ENCODE assay signal across 8 mouse cellular contexts in genomic region chr2:118763469-118763868, GRCm38 (mm10). TPM values are rescaled to one million over a fixed set of nuclear protein-coding genes. Genes with fewer than 3 reads are reported as not detected.
DNase-seq lines count a peak whose midpoint lies in the region; ATAC-seq and TF ChIP-seq lines count a peak whose summit lies in the region.

No protein-coding gene starts in this region.

- no peak overlapping the region for H3K4me2 ChIP-seq in forebrain, postnatal 0 days (ENCODE audit: low read depth)
- H3K4me2 ChIP-seq in kidney, embryonic 15.5 days, result no peak overlapping the region

- H3K36me3 ChIP-seq in forebrain, postnatal 0 days (ENCODE audit: insufficient read depth), result no peaks in the 10 kb centered on the region
- H3K36me3 ChIP-seq in kidney, embryonic 15.5 days, result no peaks in the 10 kb centered on the region

- no peaks in the 10 kb centered on the region for H3K9me3 ChIP-seq in forebrain, postnatal 0 days (ENCODE audit: low read length)
- no peaks in the 10 kb centered on the region for H3K9me3 ChIP-seq in kidney, embryonic 15.5 days (replicated peaks)

- 54% methylated on average over 7 of the region's 7 CpGs for WGBS in forebrain, postnatal 0 days
- WGBS in kidney, embryonic 15.5 days, result 68% methylated on average over 7 of the region's 7 CpGs

- TF ChIP-seq CTCF in forebrain, postnatal 0 days (IDR thresholded peaks at IDR 0.05; ENCODE audit: low read depth), result no peak

- peaks cover 22% of the 10 kb centered on the region for H3K4me1 ChIP-seq in forebrain, postnatal 0 days (ENCODE audit: insufficient read depth)
- peaks cover 38% of the 10 kb centered on the region for H3K4me1 ChIP-seq in kidney, embryonic 15.5 days

- peak; percentile 47 for DNase-seq in adrenal gland, postnatal 14 days
- DNase-seq in adrenal gland, postnatal 25 days, result no peak
- peak; percentile 85 for DNase-seq in 3134 (ENCODE audit: extremely low read depth, insufficient read length, low spot score)
- DNase-seq in forebrain, postnatal 0 days, result no peak
- peak; percentile 83 for DNase-seq in lung, postnatal 25 days (ENCODE audit: low spot score)
- DNase-seq in thymus, adult 18-20 months, result no peak
- DNase-seq in cerebellum, adult 11 months, result no peak

- no peaks in the 10 kb centered on the region for H3K27me3 ChIP-seq in forebrain, postnatal 0 days (ENCODE audit: insufficient read depth, low read length)
- peaks cover 30% of the 10 kb centered on the region for H3K27me3 ChIP-seq in kidney, embryonic 15.5 days

- 0 out of 2 replicates have a peak overlapping the region, but pooled peaks have one; percentile 83 for H3K27ac ChIP-seq in forebrain, postnatal 0 days (ENCODE audit: low read depth, low read length)
- H3K27ac ChIP-seq in kidney, embryonic 15.5 days, result peak overlapping the region; percentile 90; the same call in 1 of the 2 replicates

- no peak overlapping the region for H3K9ac ChIP-seq in forebrain, postnatal 0 days
- H3K9ac ChIP-seq in kidney, embryonic 15.5 days, result no peak overlapping the region

- no peak overlapping the region for H3K4me3 ChIP-seq in forebrain, postnatal 0 days (ENCODE audit: low read depth, low read length)
- H3K4me3 ChIP-seq in kidney, embryonic 15.5 days (replicated peaks), result no peak overlapping the region

- no peak for ATAC-seq in forebrain, postnatal 0 days
- ATAC-seq in kidney, embryonic 15.5 days (replicated peaks; ENCODE audit: low FRiP score), result no peak

RNA-seq across cellular contexts. Expression of gene Ccdc9b, which starts 1.0 kb away (rescaled TPM):
- 4.2 and 4.8 TPM in 2 replicates for total RNA-seq in adrenal gland, postnatal 14 days (2021)
- total RNA-seq in adrenal gland, postnatal 25 days (2021), result 6.1 and 8.1 TPM in 2 replicates
- total RNA-seq in forebrain, postnatal 0 days (2014; rRNA removed), result 1.8 and 2.4 TPM in 2 replicates
- polyA plus RNA-seq in forebrain, postnatal 0 days (2015; fragmentation: Nextera tagmentation; extraction: Ambion mirVana), result 0.33 and 0.53 TPM in 2 replicates
- 1.0 and 1.2 TPM in 2 replicates for polyA plus RNA-seq in kidney, embryonic 15.5 days (2015; fragmentation: Nextera tagmentation; extraction: Ambion mirVana)

RNA-seq across cellular contexts. Expression of gene Phgr1, which starts 9.1 kb away (rescaled TPM):
- not detected in 2 replicates for total RNA-seq in adrenal gland, postnatal 14 days (2021)
- total RNA-seq in adrenal gland, postnatal 25 days (2021), result not detected in 2 replicates
- not detected in 2 replicates for total RNA-seq in forebrain, postnatal 0 days (2014; rRNA removed)
- not detected in 2 replicates for polyA plus RNA-seq in forebrain, postnatal 0 days (2015; fragmentation: Nextera tagmentation; extraction: Ambion mirVana)
- 1.1 TPM in 1 of 2 replicates, not detected in the other for polyA plus RNA-seq in kidney, embryonic 15.5 days (2015; fragmentation: Nextera tagmentation; extraction: Ambion mirVana)

RNA-seq across cellular contexts. Expression of gene Disp2, which starts 16.1 kb away (rescaled TPM):
- total RNA-seq in adrenal gland, postnatal 14 days (2021), result 26.3 and 28.1 TPM in 2 replicates
- 23.0 and 37.8 TPM in 2 replicates for total RNA-seq in adrenal gland, postnatal 25 days (2021)
- 48.4 and 91.3 TPM in 2 replicates for total RNA-seq in forebrain, postnatal 0 days (2014; rRNA removed)
- 25.4 and 40.4 TPM in 2 replicates for polyA plus RNA-seq in forebrain, postnatal 0 days (2015; fragmentation: Nextera tagmentation; extraction: Ambion mirVana)
- 0.40 and 2.1 TPM in 2 replicates for polyA plus RNA-seq in kidney, embryonic 15.5 days (2015; fragmentation: Nextera tagmentation; extraction: Ambion mirVana)

RNA-seq across cellular contexts. Expression of gene Inafm2, which starts 17.9 kb away (rescaled TPM):
- 28.8 and 30.0 TPM in 2 replicates for total RNA-seq in adrenal gland, postnatal 14 days (2021)
- total RNA-seq in adrenal gland, postnatal 25 days (2021), result 33.9 and 37.3 TPM in 2 replicates
- total RNA-seq in forebrain, postnatal 0 days (2014; rRNA removed), result 13.8 and 14.2 TPM in 2 replicates
- polyA plus RNA-seq in forebrain, postnatal 0 days (2015; fragmentation: Nextera tagmentation; extraction: Ambion mirVana), result 15.7 and 17.2 TPM in 2 replicates
- 14.0 and 15.6 TPM in 2 replicates for polyA plus RNA-seq in kidney, embryonic 15.5 days (2015; fragmentation: Nextera tagmentation; extraction: Ambion mirVana)

RNA-seq across cellular contexts. Expression of gene Plcb2, which starts 35.2 kb away (rescaled TPM):
- 1.1 and 8.7 TPM in 2 replicates for total RNA-seq in adrenal gland, postnatal 14 days (2021)
- total RNA-seq in adrenal gland, postnatal 25 days (2021), result 0.76 and 2.1 TPM in 2 replicates
- total RNA-seq in forebrain, postnatal 0 days (2014; rRNA removed), result 0.92 and 1.1 TPM in 2 replicates
- 0.52 and 0.83 TPM in 2 replicates for polyA plus RNA-seq in forebrain, postnatal 0 days (2015; fragmentation: Nextera tagmentation; extraction: Ambion mirVana)
- 1.5 and 1.9 TPM in 2 replicates for polyA plus RNA-seq in kidney, embryonic 15.5 days (2015; fragmentation: Nextera tagmentation; extraction: Ambion mirVana)

Comparison
In these comparisons a context has a peak if more than half of its experiments do, and no peak if none do; other contexts are left out.
1. DNase-seq: peak in adrenal gland, postnatal 14 days (single experiment), 3134 (single experiment) and lung, postnatal 25 days (single experiment); none in adrenal gland, postnatal 25 days (single experiment), forebrain, postnatal 0 days (single experiment), thymus, adult 18-20 months (0 of 2) and cerebellum, adult 11 months (single experiment).